Mouse (Mus musculus) bone marrow, adult 2 months (tissue): ENCODE measurements around the gene Lix1l. TPM values are rescaled to one million over a fixed set of nuclear protein-coding genes. Genes with fewer than 3 reads are reported as not detected.

ENCODE experiments used
- H3K27ac ChIP-seq: fragments of 200-500 bp; 2 replicates; pipeline ENCODE4 v1.5.1; 2012; ENCODE audit warnings: low read depth, mild to moderate bottlenecking, control low read depth, inconsistent platforms, low read length; ENCODE audit not compliant: control insufficient read depth, poor library complexity, insufficient read depth
- H3K4me1 ChIP-seq: fragments of 200-500 bp; 2 replicates; pipeline ENCODE4 v1.6.1; 2011; ENCODE audit warnings: low read length; ENCODE audit not compliant: control insufficient read depth, insufficient read depth
- H3K4me3 ChIP-seq: fragments of 200-500 bp; replicated peaks from 2 replicates; pipeline ENCODE3; 2011; ENCODE audit warnings: mild to moderate bottlenecking, low read depth, low read length, control low read depth; ENCODE audit not compliant: control insufficient read depth
- CTCF ChIP-seq: fragments of 200-500 bp; IDR thresholded peaks from 2 replicates; pipeline ENCODE4 v1.5.1; 2011; ENCODE audit warnings: low read length, control low read depth; ENCODE audit not compliant: control insufficient read depth, insufficient read depth
- POLR2A ChIP-seq: fragments of 200-500 bp; IDR thresholded peaks from 2 replicates; pipeline ENCODE4 v1.6.1; 2011; ENCODE audit warnings: low read depth, mild to moderate bottlenecking, control low read depth, low read length, borderline replicate concordance; ENCODE audit not compliant: control insufficient read depth
- WGBS: fragments of 180-500 bp; shearing (Covaris S2); methylation state at CpG from one replicate; pipeline ENCODE4 v1.1.7; 2018; 5-methylcytosine and 5-hydroxymethylcytosine counted together
- polyA plus RNA-seq: library from polyadenylated mRNA; stranded (reverse); fragments of >200 nt; gene quantifications from 2 replicates; pipeline ENCODE4 v1.2.4, GENCODE M21; 2011; ENCODE audit warnings: low replicate concordance; ENCODE audit not compliant: missing spikeins, insufficient read depth, insufficient read length

Gene Lix1l
- polyA plus RNA-seq, 1 experiment: 5.7 TPM

GRCm38 (mm10) chr3:96556651-96557635, 44.0 kb upstream of the Lix1l start:
- Histone ChIP-seq H3K4me3 (peak overlapping the region; percentile 92), H3K27ac (peak overlapping the region; percentile 95), H3K4me1 (peaks cover under 1% of the 10 kb centered on the region)
- TF ChIP-seq POLR2A: no peak
- no peak for TF ChIP-seq CTCF
- under 1% methylated on average over 22 of the region's 22 CpGs for WGBS

GRCm38 (mm10) chr3:96557694-96558093, 43.3 kb upstream of the Lix1l start, which contains the start of gene Txnip:
Txnip (plus strand) TSS chr3:96557957.
- H3K27ac ChIP-seq: peak within 1 kb of the TSS; percentile 95
- peak; percentile 98 for TF ChIP-seq POLR2A
- TF ChIP-seq CTCF: peak; percentile 47
- WGBS: under 1% methylated on average over 26 of the region's 26 CpGs
- H3K4me3 ChIP-seq: peak within 1 kb of the TSS; percentile 92
- H3K4me1 ChIP-seq: peaks cover 2% of the 10 kb centered on the region

- WGBS: under 1% methylated on average over 17 of the region's 17 CpGs
- peaks cover 2% of the 10 kb centered on the region for H3K4me1 ChIP-seq
These were observed 42.8 kb upstream of the Lix1l start for GRCm38 (mm10) chr3:96558159-96558558.

GRCm38 (mm10) chr3:96558668-96559196, 42.2 kb upstream of the Lix1l start:
- H3K4me1 ChIP-seq: peaks cover 3% of the 10 kb centered on the region

More at GRCm38 (mm10) chr3:96558159-96558558, 42.8 kb upstream of the Lix1l start:
- Histone ChIP-seq H3K4me3 (peak overlapping the region; percentile 92), H3K27ac (peak overlapping the region; percentile 93)
- TF ChIP-seq POLR2A (no peak), CTCF (no peak)

GRCm38 (mm10) chr3:96559398-96559910, 41.5 kb upstream of the Lix1l start:
- TF ChIP-seq CTCF: peak; percentile 18; the same call in 1 of the 2 replicates
- no peak for TF ChIP-seq POLR2A
- peaks cover 5% of the 10 kb centered on the region for H3K4me1 ChIP-seq
- peak overlapping the region; percentile 92 for H3K4me3 ChIP-seq
- H3K27ac ChIP-seq: peak overlapping the region; percentile 7; the same call in 1 of the 2 replicates
- WGBS: 2% methylated on average over 12 of the region's 12 CpGs

More at GRCm38 (mm10) chr3:96558668-96559196, 42.2 kb upstream of the Lix1l start:
- no peak for TF ChIP-seq POLR2A
- TF ChIP-seq CTCF: no peak
- H3K27ac ChIP-seq: peak overlapping the region; percentile 93
- WGBS: 2% methylated on average over 10 of the region's 10 CpGs
- H3K4me3 ChIP-seq: peak overlapping the region; percentile 92

GRCm38 (mm10) chr3:96559911-96560850, 40.8 kb upstream of the Lix1l start:
- H3K4me3 ChIP-seq: peak overlapping the region; percentile 92
- no peak for TF ChIP-seq POLR2A
- no peak for TF ChIP-seq CTCF
- 7% methylated on average over 23 of the region's 23 CpGs for WGBS
- H3K4me1 ChIP-seq: peaks cover 6% of the 10 kb centered on the region
- H3K27ac ChIP-seq: peak overlapping the region; percentile 19

GRCm38 (mm10) chr3:96560881-96561668, 39.9 kb upstream of the Lix1l start:
- peaks cover 6% of the 10 kb centered on the region for H3K4me1 ChIP-seq
- 20% methylated on average over 9 of the region's 9 CpGs for WGBS
- H3K27ac ChIP-seq: peak overlapping the region; percentile 27; the same call in 1 of the 2 replicates
- TF ChIP-seq POLR2A (no peak), CTCF (no peak)
- peak overlapping the region; percentile 92 for H3K4me3 ChIP-seq
